Mouse (Mus musculus) forebrain, embryonic 14.5 days (tissue): ENCODE data around the gene Treml2. TPM values are rescaled to one million over a fixed set of nuclear protein-coding genes. Genes with fewer than 3 reads are reported as not detected.
"Not testable (repeated sequence)": the region's sequence is repeated elsewhere in the genome, so short reads cannot be mapped to it uniquely, and the experiment has no call there.

Experiments used
- ATAC-seq: fragments of 200-750 bp; cut with Nextera tagmentation; 2 replicates; pipeline ENCODE4 v1.8.0; 2017; ENCODE audit warnings: mild to moderate bottlenecking, moderate library complexity
- DNase-seq: peaks from one replicate; pipeline ENCODE4 v3.0.0-alpha.2; 2015; ENCODE audit warnings: low spot score
- H3K27ac ChIP-seq: fragments of 300-500 bp; sonication (generic); 2 replicates; pipeline ENCODE4 v1.5.1; 2014; ENCODE audit warnings: low read depth, mild to moderate bottlenecking, control low read depth, low read length, moderate library complexity
- H3K27me3 ChIP-seq: fragments of 300-500 bp; sonication (generic); replicated peaks from 2 replicates; pipeline ENCODE4 v1.6.1; 2014; ENCODE audit warnings: low read length, control low read depth, mixed read lengths; ENCODE audit not compliant: control insufficient read depth, insufficient read depth
- H3K36me3 ChIP-seq: fragments of 300-500 bp; sonication (generic); 2 replicates; pipeline ENCODE4 v1.6.1; 2014; ENCODE audit warnings: low read length, control low read depth; ENCODE audit not compliant: control insufficient read depth, insufficient read depth
- H3K4me1 ChIP-seq: fragments of 300-500 bp; sonication (generic); 2 replicates; pipeline ENCODE4 v1.6.1; 2014; ENCODE audit warnings: antibody characterized with exemption, low read length, control low read depth; ENCODE audit not compliant: control insufficient read depth, insufficient read depth
- H3K4me2 ChIP-seq: fragments of 300-500 bp; sonication (generic); 2 replicates; pipeline ENCODE4 v1.6.1; 2014; ENCODE audit warnings: mild to moderate bottlenecking, control low read depth, low read length
- H3K4me3 ChIP-seq: fragments of 300-500 bp; sonication (generic); 2 replicates; pipeline ENCODE4 v1.5.1; 2014; ENCODE audit warnings: low read depth, low read length, control low read depth
- H3K9ac ChIP-seq: fragments of 300-500 bp; sonication (generic); 2 replicates; pipeline ENCODE4 v1.6.1; 2014; ENCODE audit warnings: mild to moderate bottlenecking, low read length, control low read depth, moderate library complexity
- H3K9me3 ChIP-seq: fragments of 300-500 bp; sonication (generic); replicated peaks from 2 replicates; pipeline ENCODE4 v1.6.1; 2016; ENCODE audit warnings: low read length, control low read depth, mixed read lengths; ENCODE audit not compliant: control insufficient read depth
- WGBS: fragments of 180-500 bp; shearing (Covaris S2); extraction: QIAGEN DNeasy Blood & Tissue Kit; methylation state at CpG from one replicate; pipeline ENCODE4 v1.1.7; 2014; 5-methylcytosine and 5-hydroxymethylcytosine counted together
- polyA plus RNA-seq: library from polyadenylated mRNA; unstranded; fragments of >200 nt; fragmentation: Nextera tagmentation; extraction: Ambion mirVana; gene quantifications from 2 replicates; pipeline ENCODE4 v1.2.1, GENCODE M21; 2014

Gene Treml2
- polyA plus RNA-seq, 1 experiment from 2014 or later, result not detected

DNA sequence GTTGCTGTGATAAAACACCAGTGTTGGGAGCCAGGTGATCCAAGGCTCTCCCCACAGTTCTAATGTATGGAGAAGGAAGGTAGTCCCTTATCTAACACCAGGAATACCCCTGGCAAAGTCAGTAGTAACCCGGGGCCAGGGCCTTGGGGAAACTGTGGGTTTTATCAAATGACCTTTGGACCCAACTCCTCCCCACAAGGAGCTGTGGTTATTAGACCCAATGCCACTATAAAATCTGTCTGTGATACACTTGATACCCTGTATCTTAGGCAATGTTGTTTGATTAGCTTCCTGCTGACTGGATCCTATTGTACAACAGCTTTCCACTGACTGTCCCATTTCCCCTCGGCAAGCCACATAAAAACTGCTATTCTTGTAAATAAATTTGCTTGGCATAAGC lies 12.8 kb downstream of the Treml2 start:
- no peak for DNase-seq
- Histone ChIP-seq H3K36me3 (no peaks in the 10 kb centered on the region), H3K4me1 (no peaks in the 10 kb centered on the region)

DNA sequence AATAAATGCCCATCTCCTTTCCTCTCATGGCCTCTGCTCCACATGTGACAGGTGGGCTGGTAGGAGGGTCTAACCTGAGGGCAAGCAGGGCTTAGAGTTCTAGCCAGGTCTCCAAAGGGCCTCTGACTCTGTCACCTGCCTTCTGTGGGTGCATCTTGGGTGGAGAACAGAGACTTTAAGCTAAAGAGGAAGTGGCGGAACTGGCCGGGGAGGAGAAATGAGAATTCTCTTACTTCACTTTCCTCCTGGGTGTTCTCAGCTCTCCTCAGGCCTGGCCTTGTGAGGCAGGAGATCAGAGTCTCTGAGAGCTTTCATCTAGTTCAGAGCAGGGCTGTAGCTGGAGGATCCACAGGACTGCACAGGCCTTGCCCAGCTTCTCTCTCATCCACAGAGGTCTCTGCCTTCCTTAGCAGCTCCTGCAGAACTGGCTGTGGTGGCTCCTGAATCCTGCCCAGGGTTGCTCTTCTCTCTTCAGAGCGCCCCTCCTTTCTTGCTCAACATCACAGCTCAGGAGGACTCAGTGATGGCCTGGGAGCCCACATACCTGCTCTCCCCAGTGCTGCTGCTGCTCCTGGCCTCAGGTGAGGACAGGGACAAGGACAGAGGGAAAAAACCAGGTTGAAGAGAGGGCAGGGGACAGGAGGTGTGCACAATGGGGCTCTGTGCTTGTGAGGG lies 16.7 kb downstream of the Treml2 start, which contains the start of gene B430306N03Rik:
Gene B430306N03Rik, plus strand, starts transcription at position 237 of the 675 bp plus-strand sequence.
- H3K27me3 ChIP-seq, H3K4me2 ChIP-seq, H3K4me3 ChIP-seq, H3K9me3 ChIP-seq, DNase-seq, H3K4me1 ChIP-seq, ATAC-seq, H3K36me3 ChIP-seq, H3K9ac ChIP-seq, H3K27ac ChIP-seq: not testable (repeated sequence)
- 89% methylated on average over 3 of the region's 3 CpGs for WGBS

More for the DNA sequence above, 12.8 kb downstream of the Treml2 start:
- ATAC-seq, result no peak
- H3K4me2 ChIP-seq, result no peak overlapping the region
- no peak overlapping the region for H3K9ac ChIP-seq
- H3K27me3 ChIP-seq, result no peaks in the 10 kb centered on the region
- no peak overlapping the region for H3K27ac ChIP-seq
- H3K9me3 ChIP-seq, result no peaks in the 10 kb centered on the region
- 85% methylated on average over 2 of the region's 2 CpGs for WGBS
- H3K4me3 ChIP-seq, result no peak overlapping the region

- 92% methylated on average over 1 of the region's 1 CpGs for WGBS
- ATAC-seq, result no peak
Observed at GRCm38 (mm10) chr17:48318686-48319085, 19.4 kb downstream of the Treml2 start.

DNA sequence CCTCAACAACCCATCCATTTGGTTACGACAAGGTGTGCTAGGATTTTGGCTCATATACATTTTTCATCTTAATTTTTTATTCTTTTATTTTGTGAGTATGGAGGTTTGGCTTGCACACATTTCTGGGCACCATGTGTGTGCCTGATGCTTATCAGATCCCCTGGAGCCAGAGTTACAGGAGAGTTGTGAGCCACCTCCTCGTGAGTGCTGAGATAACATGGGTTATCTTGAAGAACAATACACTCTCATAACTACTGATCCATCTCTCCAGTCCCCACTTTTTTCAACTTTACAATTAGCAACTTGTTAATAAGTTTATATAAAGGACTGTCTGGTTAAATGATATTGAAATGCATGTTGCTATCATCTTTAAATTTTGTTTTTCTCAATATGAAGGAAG lies 22.0 kb downstream of the Treml2 start:
- H3K4me2 ChIP-seq, result no peak overlapping the region
- no peaks in the 10 kb centered on the region for H3K9me3 ChIP-seq
- H3K27me3 ChIP-seq, result no peaks in the 10 kb centered on the region
- H3K4me3 ChIP-seq, result no peak overlapping the region
- H3K4me1 ChIP-seq, result no peaks in the 10 kb centered on the region
- DNase-seq, result no peak
- no peak overlapping the region for H3K9ac ChIP-seq
- no peaks in the 10 kb centered on the region for H3K36me3 ChIP-seq
- ATAC-seq, result no peak
- no peak overlapping the region for H3K27ac ChIP-seq
- 75% methylated on average over 2 of the region's 2 CpGs for WGBS

More at GRCm38 (mm10) chr17:48318686-48319085, 19.4 kb downstream of the Treml2 start:
- no peak overlapping the region for H3K9ac ChIP-seq
- H3K36me3 ChIP-seq, result no peaks in the 10 kb centered on the region
- H3K9me3 ChIP-seq, result no peaks in the 10 kb centered on the region
- H3K4me1 ChIP-seq, result no peaks in the 10 kb centered on the region
- no peak overlapping the region for H3K4me2 ChIP-seq
- no peak overlapping the region for H3K27ac ChIP-seq
- H3K4me3 ChIP-seq, result no peak overlapping the region
- DNase-seq, result no peak
- no peaks in the 10 kb centered on the region for H3K27me3 ChIP-seq

GRCm38 (mm10) chr17:48323236-48323635 lies 23.9 kb downstream of the Treml2 start:
- ATAC-seq, result no peak
- no peak overlapping the region for H3K9ac ChIP-seq
- H3K36me3 ChIP-seq, result no peaks in the 10 kb centered on the region
- H3K4me3 ChIP-seq, result no peak overlapping the region
- no peaks in the 10 kb centered on the region for H3K9me3 ChIP-seq
- no peaks in the 10 kb centered on the region for H3K4me1 ChIP-seq
- WGBS, result 52% methylated on average over 3 of the region's 3 CpGs
- no peaks in the 10 kb centered on the region for H3K27me3 ChIP-seq
- no peak overlapping the region for H3K27ac ChIP-seq
- no peak overlapping the region for H3K4me2 ChIP-seq
- no peak for DNase-seq

DNA sequence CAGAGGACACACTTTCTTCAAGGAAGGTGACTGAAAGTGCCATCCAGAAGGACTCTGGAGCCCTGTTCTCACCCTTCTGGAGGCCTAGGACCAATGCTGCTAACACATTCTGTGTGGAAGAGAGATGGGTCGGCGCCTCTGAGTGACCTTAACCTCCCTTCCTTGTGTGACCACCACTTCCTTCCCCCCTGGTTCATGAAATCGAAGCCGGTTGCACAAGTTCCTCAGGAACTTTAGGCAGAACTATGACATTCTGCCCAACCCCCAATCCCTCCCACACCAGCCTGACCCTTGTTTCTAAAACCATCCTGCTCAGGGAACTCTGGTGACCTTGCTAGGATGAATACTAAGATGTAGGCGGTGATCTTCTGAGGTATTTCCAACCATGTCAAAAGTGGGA lies 25.0 kb downstream of the Treml2 start:
- Histone ChIP-seq H3K9me3 (no peaks in the 10 kb centered on the region), H3K4me3 (no peak overlapping the region), H3K4me2 (no peak overlapping the region), H3K27ac (no peak overlapping the region), H3K4me1 (no peaks in the 10 kb centered on the region), H3K36me3 (no peaks in the 10 kb centered on the region), H3K27me3 (no peaks in the 10 kb centered on the region), H3K9ac (no peak overlapping the region)
- no peak for ATAC-seq
- no peak for DNase-seq
- 92% methylated on average over 5 of the region's 5 CpGs for WGBS

GRCm38 (mm10) chr17:48325093-48325492 lies 25.8 kb downstream of the Treml2 start:
- Histone ChIP-seq H3K27ac (no peak overlapping the region), H3K27me3 (no peaks in the 10 kb centered on the region), H3K9me3 (no peaks in the 10 kb centered on the region), H3K9ac (no peak overlapping the region), H3K4me2 (no peak overlapping the region), H3K4me3 (no peak overlapping the region), H3K36me3 (no peaks in the 10 kb centered on the region), H3K4me1 (no peaks in the 10 kb centered on the region)
- DNase-seq, result no peak
- no peak for ATAC-seq
- WGBS, result 94% methylated on average over 6 of the region's 6 CpGs

- H3K36me3 ChIP-seq, result no peaks in the 10 kb centered on the region
- DNase-seq, result no peak
- ATAC-seq, result no peak
- no peak overlapping the region for H3K27ac ChIP-seq
- no peaks in the 10 kb centered on the region for H3K4me1 ChIP-seq
- H3K9me3 ChIP-seq, result no peaks in the 10 kb centered on the region
- no peak overlapping the region for H3K9ac ChIP-seq
- no peak overlapping the region for H3K4me3 ChIP-seq
- no peaks in the 10 kb centered on the region for H3K27me3 ChIP-seq
- no peak overlapping the region for H3K4me2 ChIP-seq
- WGBS, result 92% methylated on average over 11 of the region's 11 CpGs
Observed at GRCm38 (mm10) chr17:48325638-48326037, 26.3 kb downstream of the Treml2 start.

DNA sequence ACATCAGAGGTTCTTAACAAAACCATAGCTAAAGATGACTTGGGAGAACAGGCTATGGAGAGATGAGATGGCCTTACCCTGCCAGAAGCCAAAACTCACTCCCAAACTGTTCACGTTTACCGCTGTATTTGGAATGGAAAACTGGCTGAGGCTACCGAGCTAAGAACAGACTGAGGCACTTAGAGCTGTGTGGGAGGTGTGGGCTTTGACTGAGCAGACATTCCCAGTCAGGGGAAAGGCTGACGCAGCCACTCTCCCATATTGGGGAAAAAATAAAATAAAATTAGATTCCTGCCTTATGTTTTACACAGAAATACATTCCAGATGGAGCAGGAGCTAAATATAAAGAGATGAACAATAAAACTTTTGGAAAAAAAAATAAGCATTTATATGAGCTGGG lies 27.4 kb downstream of the Treml2 start:
- no peaks in the 10 kb centered on the region for H3K9me3 ChIP-seq
- no peak overlapping the region for H3K4me2 ChIP-seq
- no peaks in the 10 kb centered on the region for H3K36me3 ChIP-seq
- DNase-seq, result no peak
- no peak overlapping the region for H3K4me3 ChIP-seq
- H3K27me3 ChIP-seq, result no peaks in the 10 kb centered on the region
- no peaks in the 10 kb centered on the region for H3K4me1 ChIP-seq
- no peak overlapping the region for H3K9ac ChIP-seq
- ATAC-seq, result no peak
- no peak overlapping the region for H3K27ac ChIP-seq
- WGBS, result 87% methylated on average over 4 of the region's 4 CpGs
